Mouse (Mus musculus): ENCODE measurements around the gene Gm21409. TPM values are rescaled to one million over a fixed set of nuclear protein-coding genes. Genes with fewer than 3 reads are reported as not detected.

The Gm21409 gene
- not detected in 2 replicates for polyA plus RNA-seq (2012; rRNA removed)

DNA sequence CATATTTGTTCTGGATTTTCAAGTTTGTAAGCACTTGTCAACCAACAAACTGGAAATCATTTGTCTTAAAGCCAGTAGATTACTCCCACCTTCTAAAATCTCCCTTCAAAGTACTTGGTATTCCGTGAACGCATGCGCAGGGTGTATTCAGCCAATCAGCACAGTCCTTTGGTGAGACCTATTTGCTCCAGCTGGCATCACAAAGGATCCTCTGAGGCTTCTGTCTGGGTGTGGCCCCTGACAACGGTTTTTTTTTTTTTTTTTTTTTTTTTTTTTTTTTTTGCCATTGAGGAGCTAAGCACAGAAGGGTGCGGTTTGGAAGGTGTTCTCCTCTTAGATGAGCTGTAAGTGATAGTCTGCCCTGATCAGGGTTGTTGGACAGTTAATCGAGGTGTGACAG, at the start of gene Gm21409:
Gene Gm21409 (plus strand): TSS at position 301 of the 400 bp plus-strand sequence.

Other genes starting within 250 kb of the Gm21409 start
- gene Gm21394, start 181.8 kb upstream of the Gm21409 start, polyA plus RNA-seq (2012; rRNA removed), result not detected in 2 replicates

Data from ovary, adult 2 months (tissue).